Mouse (Mus musculus): ENCODE results near the gene Epn1. TPM values are rescaled to one million over a fixed set of nuclear protein-coding genes. Genes with fewer than 3 reads are reported as not detected.

Gene Epn1
- polyA plus RNA-seq, 1 experiment from 2014 or later: 65.1 TPM

- Histone ChIP-seq H3K4me3 (ENCODE audit: low read depth, low read length) (no peak within 1 kb of the TSS), H3K36me3 (ENCODE audit: control insufficient read depth, insufficient read depth, low read length) (no peaks in the 10 kb centered on the region), H3K4me2 (ENCODE audit: low read length) (no peak within 1 kb of the TSS), H3K9me3 (ENCODE audit: control insufficient read depth, low read length) (no peaks in the 10 kb centered on the region), H3K4me1 (replicated peaks; ENCODE audit: control insufficient read depth, insufficient read depth, low read length) (no peaks in the 10 kb centered on the region), H3K9ac (ENCODE audit: low read length) (no peak within 1 kb of the TSS), H3K27me3 (replicated peaks; ENCODE audit: control insufficient read depth, insufficient read depth, low read length) (no peaks in the 10 kb centered on the region), H3K27ac (ENCODE audit: low read depth) (no peak within 1 kb of the TSS)
- no peak for DNase-seq (ENCODE audit: low spot score)
- whole genome bisulfite sequencing: 87% methylated on average over 3 of the region's 3 CpGs
- no peak for ATAC-seq (replicated peaks; ENCODE audit: low FRiP score, low TSS enrichment, low read depth)
Observed at GRCm38 (mm10) chr7:5116850-5117249, 36.8 kb downstream of the Epn1 start, which contains the start of gene Rfpl4. Rfpl4 (minus strand) TSS chr7:5116950.

- Histone ChIP-seq H3K4me1 (replicated peaks; ENCODE audit: control insufficient read depth, insufficient read depth, low read length) (no peaks in the 10 kb centered on the region), H3K4me2 (ENCODE audit: low read length) (no peak overlapping the region), H3K4me3 (ENCODE audit: low read depth, low read length) (no peak overlapping the region), H3K9ac (ENCODE audit: low read length) (no peak overlapping the region), H3K27me3 (replicated peaks; ENCODE audit: control insufficient read depth, insufficient read depth, low read length) (no peaks in the 10 kb centered on the region), H3K9me3 (ENCODE audit: control insufficient read depth, low read length) (no peaks in the 10 kb centered on the region), H3K36me3 (ENCODE audit: control insufficient read depth, insufficient read depth, low read length) (no peaks in the 10 kb centered on the region), H3K27ac (ENCODE audit: low read depth) (no peak overlapping the region)
- ATAC-seq (replicated peaks; ENCODE audit: low FRiP score, low TSS enrichment, low read depth): no peak
- DNase-seq (ENCODE audit: low spot score): no peak
- WGBS: 83% methylated on average over 8 of the region's 8 CpGs
Observed at GRCm38 (mm10) chr7:5125078-5125477, 45.0 kb downstream of the Epn1 start.

DNA sequence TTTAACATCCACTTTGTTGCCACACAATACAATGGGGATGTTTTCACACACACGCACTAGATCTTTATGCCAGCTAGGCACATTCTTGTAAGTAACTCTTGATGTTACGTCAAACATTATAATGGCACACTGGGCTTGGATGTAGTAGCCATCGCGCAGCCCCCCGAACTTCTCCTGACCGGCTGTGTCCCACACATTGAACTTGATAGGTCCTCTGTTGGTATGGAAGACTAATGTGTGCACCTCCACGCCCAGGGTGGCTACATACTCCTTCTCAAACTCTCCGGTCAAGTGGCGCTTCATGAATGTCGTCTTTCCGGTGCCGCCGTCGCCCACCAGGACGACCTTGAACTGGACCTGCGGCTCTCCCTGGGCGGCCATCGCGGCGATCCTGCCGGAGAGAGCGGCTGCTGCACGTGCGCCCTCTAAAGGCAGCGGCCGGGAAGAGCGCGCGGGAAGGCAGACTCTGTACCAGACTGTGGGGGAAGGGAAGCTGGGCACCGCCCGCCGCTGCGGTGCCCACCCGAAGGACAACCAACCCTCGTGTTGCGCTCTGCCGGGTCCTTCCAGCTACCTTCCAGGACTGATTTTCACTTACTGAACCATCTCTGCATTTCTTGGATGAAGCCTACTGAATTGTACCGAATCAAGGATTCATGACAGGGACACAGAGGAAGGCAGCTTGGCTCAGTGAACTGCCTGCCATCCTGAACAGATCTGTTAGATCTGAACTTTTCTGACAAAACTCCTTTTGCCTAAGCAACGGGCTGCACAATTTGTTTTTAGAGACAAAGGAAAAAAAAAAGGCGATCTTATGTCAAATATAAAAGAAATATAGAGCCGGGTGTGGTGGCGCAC lies 45.7 kb downstream of the Epn1 start, which contains the start of gene Rasl2-9:
Gene Rasl2-9, minus strand, starts transcription at position 402 of the 858 bp plus-strand sequence.
- DNase-seq (ENCODE audit: low spot score): peak; percentile 84
- Histone ChIP-seq H3K4me2 (ENCODE audit: low read length) (peak within 1 kb of the TSS; percentile 61), H3K9ac (ENCODE audit: low read length) (peak within 1 kb of the TSS; percentile 34), H3K27me3 (replicated peaks; ENCODE audit: control insufficient read depth, insufficient read depth, low read length) (no peaks in the 10 kb centered on the region), H3K36me3 (ENCODE audit: control insufficient read depth, insufficient read depth, low read length) (no peaks in the 10 kb centered on the region), H3K27ac (ENCODE audit: low read depth) (no peak within 1 kb of the TSS), H3K4me1 (replicated peaks; ENCODE audit: control insufficient read depth, insufficient read depth, low read length) (no peaks in the 10 kb centered on the region), H3K4me3 (ENCODE audit: low read depth, low read length) (peak within 1 kb of the TSS; percentile 30), H3K9me3 (ENCODE audit: control insufficient read depth, low read length) (no peaks in the 10 kb centered on the region)
- 18% methylated on average over 42 of the region's 42 CpGs for WGBS
- peak; percentile 60; the same call in 1 of the 2 replicates for ATAC-seq (replicated peaks; ENCODE audit: low FRiP score, low TSS enrichment, low read depth)

Small RNAs within 50 kb of the gene (microRNA-seq; reads per million reads assigned to microRNA genes)
- not detected for gene Gm26217

Other genes starting within 250 kb of the Epn1 start
- 0.30 and 0.42 TPM in 2 replicates for gene Shisa7, start 235.5 kb upstream of the Epn1 start, polyA plus RNA-seq (2014; fragmentation: Nextera tagmentation; extraction: Ambion mirVana)
- gene Isoc2b, start 210.0 kb upstream of the Epn1 start, polyA plus RNA-seq (2014; fragmentation: Nextera tagmentation; extraction: Ambion mirVana): 6.3 and 8.9 TPM in 2 replicates
- gene Isoc2a, start 203.1 kb upstream of the Epn1 start, polyA plus RNA-seq (2014; fragmentation: Nextera tagmentation; extraction: Ambion mirVana): 0.96 and 1.0 TPM in 2 replicates
- gene Gm36210, start 173.7 kb upstream of the Epn1 start, polyA plus RNA-seq (2014; fragmentation: Nextera tagmentation; extraction: Ambion mirVana): not detected in 2 replicates
- gene Zfp628, start 165.0 kb upstream of the Epn1 start, polyA plus RNA-seq (2014; fragmentation: Nextera tagmentation; extraction: Ambion mirVana): 3.3 and 4.0 TPM in 2 replicates
- 3.1 and 3.3 TPM in 2 replicates for gene Nat14, start 158.2 kb upstream of the Epn1 start, polyA plus RNA-seq (2014; fragmentation: Nextera tagmentation; extraction: Ambion mirVana)
- 3.7 and 4.0 TPM in 2 replicates for gene Ssc5d, start 154.4 kb upstream of the Epn1 start, polyA plus RNA-seq (2014; fragmentation: Nextera tagmentation; extraction: Ambion mirVana)
- 0.23 and 0.26 TPM in 2 replicates for gene Sbk2, start 115.8 kb upstream of the Epn1 start, polyA plus RNA-seq (2014; fragmentation: Nextera tagmentation; extraction: Ambion mirVana)
- 0.16 TPM in 1 of 2 replicates, not detected in the other for gene Sbk3, start 109.1 kb upstream of the Epn1 start, polyA plus RNA-seq (2014; fragmentation: Nextera tagmentation; extraction: Ambion mirVana)
- 30.6 and 35.4 TPM in 2 replicates for gene Zfp579, start 84.1 kb upstream of the Epn1 start, polyA plus RNA-seq (2014; fragmentation: Nextera tagmentation; extraction: Ambion mirVana)
- 15.7 and 16.0 TPM in 2 replicates for gene Zfp524, start 65.8 kb upstream of the Epn1 start, polyA plus RNA-seq (2014; fragmentation: Nextera tagmentation; extraction: Ambion mirVana)
- 37.5 and 40.3 TPM in 2 replicates for gene Fiz1, start 65.5 kb upstream of the Epn1 start, polyA plus RNA-seq (2014; fragmentation: Nextera tagmentation; extraction: Ambion mirVana)
- gene Gm44973, start 64.7 kb upstream of the Epn1 start, polyA plus RNA-seq (2014; fragmentation: Nextera tagmentation; extraction: Ambion mirVana): 1.0 and 2.0 TPM in 2 replicates
- 6.2 and 7.2 TPM in 2 replicates for gene Zfp865, start 59.9 kb upstream of the Epn1 start, polyA plus RNA-seq (2014; fragmentation: Nextera tagmentation; extraction: Ambion mirVana)
- gene Ccdc106, start 59.7 kb upstream of the Epn1 start, polyA plus RNA-seq (2014; fragmentation: Nextera tagmentation; extraction: Ambion mirVana): 15.1 and 17.1 TPM in 2 replicates
- not detected in 2 replicates for gene 4632433K11Rik, start 46.1 kb upstream of the Epn1 start, polyA plus RNA-seq (2014; fragmentation: Nextera tagmentation; extraction: Ambion mirVana)
- gene Zfp784, start 41.8 kb upstream of the Epn1 start, polyA plus RNA-seq (2014; fragmentation: Nextera tagmentation; extraction: Ambion mirVana): 4.8 and 6.3 TPM in 2 replicates
- gene Zfp580, start 28.7 kb upstream of the Epn1 start, polyA plus RNA-seq (2014; fragmentation: Nextera tagmentation; extraction: Ambion mirVana): 38.3 and 40.1 TPM in 2 replicates
- gene U2af2, start 18.1 kb upstream of the Epn1 start, polyA plus RNA-seq (2014; fragmentation: Nextera tagmentation; extraction: Ambion mirVana): 129 and 133 TPM in 2 replicates
- not detected in 2 replicates for gene Rfpl4, start 36.7 kb downstream of the Epn1 start, polyA plus RNA-seq (2014; fragmentation: Nextera tagmentation; extraction: Ambion mirVana)
- gene Rasl2-9, start 45.7 kb downstream of the Epn1 start, polyA plus RNA-seq (2014; fragmentation: Nextera tagmentation; extraction: Ambion mirVana): 0.54 and 0.72 TPM in 2 replicates
- gene Vmn1r55, start 69.4 kb downstream of the Epn1 start, polyA plus RNA-seq (2014; fragmentation: Nextera tagmentation; extraction: Ambion mirVana): not detected in 2 replicates
- not detected in 2 replicates for gene Vmn1r56, start 116.5 kb downstream of the Epn1 start, polyA plus RNA-seq (2014; fragmentation: Nextera tagmentation; extraction: Ambion mirVana)
- gene Vmn1r57, start 138.3 kb downstream of the Epn1 start, polyA plus RNA-seq (2014; fragmentation: Nextera tagmentation; extraction: Ambion mirVana): not detected in 2 replicates

Data from intestine, embryonic 14.5 days (tissue).